Mouse (Mus musculus) fibroblast of lung, adult 2 months (primary cell): ENCODE measurements at regions not wholly inside any gene's neighbourhood (a gene's known extent, or its start where the extent isn't known, plus 50 kb on each side); places are given as distances from the start of the nearest gene placed in this dataset.

Source experiments
- DNase-seq: peaks from one replicate; pipeline ENCODE4 v3.0.0-alpha.2; 2011; ENCODE audit warnings: low read depth

GRCm38 (mm10) chr1:19754346-19754745, 545.6 kb downstream of the Tfap2b start:
- no peak for DNase-seq

GRCm38 (mm10) chr1:19757921-19758436, 549.3 kb downstream of the Tfap2b start:
- no peak for DNase-seq

- no peak for DNase-seq
Observed at GRCm38 (mm10) chr1:19766879-19767278, 558.2 kb downstream of the Tfap2b start.

- no peak for DNase-seq
Observed at GRCm38 (mm10) chr1:19772266-19772665, 563.6 kb downstream of the Tfap2b start.

- no peak for DNase-seq
Observed at GRCm38 (mm10) chr1:19774502-19774901, 565.8 kb downstream of the Tfap2b start.

- no peak for DNase-seq
Observed at GRCm38 (mm10) chr1:19777542-19777941, 568.8 kb downstream of the Tfap2b start.

- DNase-seq = no peak
Observed at GRCm38 (mm10) chr1:19786971-19787370, 578.3 kb downstream of the Tfap2b start.

GRCm38 (mm10) chr1:19794124-19794523, 585.4 kb downstream of the Tfap2b start:
- no peak for DNase-seq

GRCm38 (mm10) chr1:19825887-19826286, 617.2 kb downstream of the Tfap2b start:
- DNase-seq = no peak

GRCm38 (mm10) chr1:19826455-19827366, 618.0 kb downstream of the Tfap2b start:
- DNase-seq = no peak

- peak; percentile 34 for DNase-seq
Observed at GRCm38 (mm10) chr1:19849918-19850317, 641.2 kb downstream of the Tfap2b start.

GRCm38 (mm10) chr1:19857250-19857649, 648.5 kb downstream of the Tfap2b start:
- no peak for DNase-seq

GRCm38 (mm10) chr1:19868478-19868877, 659.8 kb downstream of the Tfap2b start:
- no peak for DNase-seq

GRCm38 (mm10) chr1:19881193-19881592, 672.5 kb downstream of the Tfap2b start:
- DNase-seq = no peak

GRCm38 (mm10) chr1:19899426-19899825, 690.7 kb downstream of the Tfap2b start:
- no peak for DNase-seq

GRCm38 (mm10) chr1:19899889-19900310, 691.2 kb downstream of the Tfap2b start:
- no peak for DNase-seq

- no peak for DNase-seq
Observed at GRCm38 (mm10) chr1:19900983-19901531, 692.3 kb downstream of the Tfap2b start.

- DNase-seq = no peak
Observed at GRCm38 (mm10) chr1:19912194-19912846, 703.6 kb downstream of the Tfap2b start.

- no peak for DNase-seq
Observed at GRCm38 (mm10) chr1:19918762-19919161, 699.1 kb downstream of the Pkhd1 start.

- DNase-seq = no peak
Observed at GRCm38 (mm10) chr1:19927192-19927591, 690.7 kb downstream of the Pkhd1 start.

GRCm38 (mm10) chr1:19927736-19928327, 690.0 kb downstream of the Pkhd1 start:
- DNase-seq = no peak

GRCm38 (mm10) chr1:19951050-19951679, 666.7 kb downstream of the Pkhd1 start:
- DNase-seq = no peak
